Mouse (Mus musculus): ENCODE measurements at regions not wholly inside any gene's neighbourhood (a gene's known extent, or its start where the extent isn't known, plus 50 kb on each side); places are given as distances from the start of the nearest gene placed in this dataset.

DNA sequence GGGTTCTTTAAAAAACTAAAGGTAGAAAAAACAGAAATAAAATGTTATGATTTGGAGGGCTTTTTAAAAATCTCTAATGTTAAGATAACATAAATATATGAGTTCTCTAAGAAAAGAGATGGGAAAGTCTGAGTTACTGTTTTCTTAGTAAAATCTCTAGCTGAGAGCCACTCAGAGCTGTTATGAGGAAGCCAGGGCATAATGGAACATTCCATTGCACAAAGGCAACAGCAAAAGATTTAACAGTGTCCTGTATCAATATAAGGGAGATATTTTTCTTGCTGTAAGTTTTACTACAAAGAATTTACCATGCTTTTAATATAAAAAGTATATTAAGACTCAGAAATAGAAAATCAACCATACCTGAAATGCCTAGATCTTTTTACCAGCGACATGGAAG, 82.9 kb upstream of the Rfc3 start:
- TF ChIP-seq CTCF (IDR thresholded peaks at IDR 0.05; ENCODE audit: low read depth): no peak
- TF ChIP-seq EP300 (IDR thresholded peaks at IDR 0.05; ENCODE audit: low read depth): no peak

Measured in liver, embryonic 14.5 days (tissue).